ENCODE assay signal across 16 mouse cellular contexts in genomic region chr8:113820983-113821587, GRCm38 (mm10). TPM values are rescaled to one million over a fixed set of nuclear protein-coding genes. Genes with fewer than 3 reads are reported as not detected.
A peak's percentile ranks its signal among the peaks of the same experiment; 100 is the strongest.
DNase-seq lines count a peak whose midpoint lies in the region; ATAC-seq lines count a peak whose summit lies in the region.
"Had no signal": no experiment of that assay in that cellular context is flagged by ENCODE, and none has a peak within 500 bp of the region (broad histone marks: within the 10 kb centered on the region; RNA-seq: fewer than 3 reads in every experiment).

No protein-coding gene starts in this region.

- no peaks in the 10 kb centered on the region for H3K4me1 ChIP-seq in limb, embryonic 13.5 days
- H3K4me1 ChIP-seq: embryonic facial prominence, embryonic 15.5 days; forebrain, embryonic 13.5 days; liver, embryonic 15.5 days had no signal

- no peak for ATAC-seq in limb, embryonic 13.5 days (ENCODE audit: low FRiP score, low read depth)
- ATAC-seq: forebrain, embryonic 13.5 days had no signal

- 15% methylated on average over 16 of the region's 16 CpGs for WGBS in limb, embryonic 13.5 days

- H3K9me3 ChIP-seq in limb, embryonic 13.5 days, result no peaks in the 10 kb centered on the region; the same call in 1 of the 2 replicates
- H3K9me3 ChIP-seq: embryonic facial prominence, embryonic 15.5 days; forebrain, embryonic 13.5 days; liver, embryonic 15.5 days had no signal

- H3K4me3 ChIP-seq in limb, embryonic 13.5 days, result no peak overlapping the region
- H3K4me3 ChIP-seq: embryonic facial prominence, embryonic 15.5 days; forebrain, embryonic 13.5 days; liver, embryonic 15.5 days had no signal

- no peak overlapping the region for H3K9ac ChIP-seq in limb, embryonic 13.5 days
- H3K9ac ChIP-seq: embryonic facial prominence, embryonic 15.5 days; forebrain, embryonic 13.5 days; liver, embryonic 15.5 days had no signal

- H3K27me3 ChIP-seq in limb, embryonic 13.5 days, result peaks cover 34% of the 10 kb centered on the region
- H3K27me3 ChIP-seq: CH12.LX; embryonic facial prominence, embryonic 15.5 days; forebrain, embryonic 13.5 days; liver, embryonic 15.5 days had no signal

- H3K27ac ChIP-seq in limb, embryonic 13.5 days, result no peak overlapping the region
- H3K27ac ChIP-seq: embryonic facial prominence, embryonic 15.5 days; forebrain, embryonic 13.5 days; liver, embryonic 15.5 days had no signal

- peak; percentile 2 for DNase-seq in kidney, adult 9 months
- DNase-seq in kidney, adult 18-20 months, result no peak
- peak; percentile 3 for DNase-seq in brain, adult 2 months (ENCODE audit: low read depth, low spot score)
- peak; percentile 47 for DNase-seq in embryo, embryonic 11 days
- DNase-seq in cerebellum, postnatal 25 days, result no peak
- no peak for DNase-seq in thymus, postnatal 10 days (ENCODE audit: low spot score in 2 of 2)
- DNase-seq: cerebellum, adult 2 months; heart, adult 11 months; heart, postnatal 36 days; lung, postnatal 36 days; midbrain, embryonic 14.5 days had no signal

- H3K36me3 ChIP-seq in limb, embryonic 13.5 days, result no peaks in the 10 kb centered on the region
- H3K36me3 ChIP-seq: embryonic facial prominence, embryonic 15.5 days; liver, embryonic 15.5 days had no signal

- peak overlapping the region; percentile 20; the same call in 1 of the 2 replicates for H3K4me2 ChIP-seq in limb, embryonic 13.5 days (replicated peaks)
- H3K4me2 ChIP-seq: embryonic facial prominence, embryonic 15.5 days; forebrain, embryonic 13.5 days; liver, embryonic 15.5 days had no signal

RNA-seq across cellular contexts. Expression of gene Adamts18, which starts 27.5 kb away (rescaled TPM):
- polyA plus RNA-seq in limb, embryonic 13.5 days (2015; fragmentation: Nextera tagmentation; extraction: Ambion mirVana), result 3.3 and 4.1 TPM in 2 replicates

Comparison
In these comparisons a context has a peak if more than half of its experiments do, and no peak if none do; other contexts are left out.
1. DNase-seq: peak in kidney, adult 9 months (single experiment), brain, adult 2 months (single experiment) and embryo, embryonic 11 days (single experiment); none in kidney, adult 18-20 months (single experiment), cerebellum, postnatal 25 days (0 of 2) and thymus, postnatal 10 days (0 of 2).